Mouse (Mus musculus) hindbrain, embryonic 12.5 days (tissue): ENCODE data around the gene Micall2. TPM values are rescaled to one million over a fixed set of nuclear protein-coding genes. Genes with fewer than 3 reads are reported as not detected.

Experiments used
- ATAC-seq: fragments of 200-750 bp; cut with Nextera tagmentation; 2 replicates; pipeline ENCODE4 v1.8.0; 2017; ENCODE audit warnings: moderate TSS enrichment; ENCODE audit not compliant: low FRiP score
- H3K27ac ChIP-seq: fragments of 300-500 bp; sonication (generic); 2 replicates; pipeline ENCODE4 v1.5.1; 2016; ENCODE audit warnings: mild to moderate bottlenecking
- H3K27me3 ChIP-seq: fragments of 300-500 bp; sonication (generic); 2 replicates; pipeline ENCODE4 v1.6.1; 2016; ENCODE audit warnings: mild to moderate bottlenecking
- H3K36me3 ChIP-seq: fragments of 300-500 bp; sonication (generic); 2 replicates; pipeline ENCODE4 v1.6.1; 2016; ENCODE audit warnings: mild to moderate bottlenecking
- H3K4me1 ChIP-seq: fragments of 300-500 bp; sonication (generic); 2 replicates; pipeline ENCODE4 v1.6.1; 2016
- H3K4me2 ChIP-seq: fragments of 300-500 bp; sonication (generic); replicated peaks from 2 replicates; pipeline ENCODE4 v1.6.1; 2016; ENCODE audit warnings: mild to moderate bottlenecking
- H3K4me3 ChIP-seq: fragments of 300-500 bp; sonication (generic); 2 replicates; pipeline ENCODE4 v1.5.1; 2016; ENCODE audit warnings: mild to moderate bottlenecking
- H3K9ac ChIP-seq: fragments of 300-500 bp; sonication (generic); 2 replicates; pipeline ENCODE4 v1.6.1; 2016; ENCODE audit warnings: mild to moderate bottlenecking, moderate library complexity
- H3K9me3 ChIP-seq: fragments of 300-500 bp; sonication (generic); replicated peaks from 2 replicates; pipeline ENCODE4 v1.6.1; 2016; ENCODE audit warnings: mild to moderate bottlenecking
- WGBS: fragments of 180-500 bp; shearing (Covaris S2); methylation state at CpG from one replicate; pipeline ENCODE4 v1.1.7; 2016; 5-methylcytosine and 5-hydroxymethylcytosine counted together
- polyA plus RNA-seq: library from polyadenylated mRNA; unstranded; fragments of >200 nt; fragmentation: Nextera tagmentation; extraction: Ambion mirVana; gene quantifications from 2 replicates; pipeline ENCODE4 v1.2.1, GENCODE M21; 2016

Micall2 gene
- 8.2 and 8.6 TPM in 2 replicates for polyA plus RNA-seq

DNA sequence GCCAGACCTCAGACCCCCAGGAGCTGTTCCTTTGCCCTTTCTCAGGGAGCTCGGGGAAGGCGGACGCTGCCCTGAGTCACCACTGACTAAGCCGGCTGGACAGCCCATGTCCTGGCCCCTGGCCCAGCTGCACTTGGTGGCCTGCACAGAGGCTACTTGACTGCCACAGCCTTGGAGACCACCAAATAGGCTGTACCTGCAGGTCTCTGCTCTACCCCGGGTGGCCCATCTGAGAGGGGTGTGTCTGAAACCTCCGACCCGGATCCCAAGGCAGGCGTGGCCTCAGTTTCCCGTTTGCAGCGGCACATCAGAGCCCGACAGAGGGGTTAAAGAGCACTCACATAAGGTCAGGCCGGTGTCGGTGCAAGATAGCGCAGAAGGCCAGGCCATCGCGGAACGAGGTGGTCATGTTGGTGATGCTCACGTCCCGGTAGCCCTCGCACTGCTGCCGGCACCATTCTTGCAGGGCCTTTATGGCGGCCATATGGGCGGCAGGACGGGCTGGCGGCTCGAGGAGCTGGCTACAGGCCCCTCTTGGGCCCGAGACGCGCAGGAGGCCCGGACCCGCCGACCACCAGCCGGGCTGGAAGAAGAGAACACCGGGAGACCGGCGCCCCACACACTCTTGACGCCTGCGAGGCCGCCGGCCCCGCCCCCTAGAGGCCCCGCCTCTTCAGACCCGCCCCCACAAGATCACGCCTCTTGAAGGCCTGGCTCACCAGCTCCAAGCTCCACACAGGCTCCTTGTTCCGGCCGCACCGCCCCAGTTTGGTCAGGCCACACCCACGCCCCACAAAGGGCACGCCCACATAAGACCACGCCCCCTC lies at the start of gene Micall2:
Gene Micall2 (minus strand): TSS at position 660 of the 827 bp plus-strand sequence.
- peak within 1 kb of the TSS; percentile 62 for H3K9ac ChIP-seq
- WGBS = 7% methylated on average over 48 of the region's 50 CpGs
- H3K9me3 ChIP-seq = no peaks in the 10 kb centered on the region
- H3K4me3 ChIP-seq = peak within 1 kb of the TSS; percentile 50
- H3K27me3 ChIP-seq = peaks cover 20% of the 10 kb centered on the region
- ATAC-seq = peak; percentile 95
- no peaks in the 10 kb centered on the region for H3K36me3 ChIP-seq
- H3K27ac ChIP-seq = 0 out of 2 replicates have a peak within 1 kb of the TSS, but pooled peaks have one; percentile 36
- H3K4me1 ChIP-seq = peaks cover 32% of the 10 kb centered on the region
- H3K4me2 ChIP-seq = peak within 1 kb of the TSS; percentile 76

DNA sequence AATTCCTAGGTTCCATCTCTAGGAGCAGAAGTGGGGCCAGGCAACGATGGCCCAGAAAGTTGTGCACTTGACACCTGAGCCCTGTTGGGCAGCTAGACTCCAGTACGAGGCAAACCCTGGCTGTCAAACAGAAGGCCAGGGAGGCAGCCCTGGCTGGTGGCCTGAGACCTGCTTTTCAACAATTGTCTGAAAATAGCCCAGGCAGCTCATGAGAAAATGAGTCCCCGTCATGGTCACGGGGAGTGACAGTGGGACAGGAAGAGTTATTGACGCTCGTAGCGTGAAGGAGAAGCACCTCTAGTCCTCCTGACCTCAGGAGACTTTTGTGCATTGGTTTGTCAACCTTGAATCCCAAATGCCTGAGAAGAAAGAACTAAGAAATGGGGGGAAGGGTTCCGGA lies 45.3 kb upstream of the Micall2 start:
- 86% methylated on average over 8 of the region's 8 CpGs for WGBS
- Histone ChIP-seq H3K4me3 (no peak overlapping the region), H3K4me2 (no peak overlapping the region), H3K27me3 (no peaks in the 10 kb centered on the region), H3K27ac (no peak overlapping the region), H3K4me1 (no peaks in the 10 kb centered on the region), H3K36me3 (no peaks in the 10 kb centered on the region), H3K9me3 (no peaks in the 10 kb centered on the region), H3K9ac (no peak overlapping the region)
- ATAC-seq = no peak

DNA sequence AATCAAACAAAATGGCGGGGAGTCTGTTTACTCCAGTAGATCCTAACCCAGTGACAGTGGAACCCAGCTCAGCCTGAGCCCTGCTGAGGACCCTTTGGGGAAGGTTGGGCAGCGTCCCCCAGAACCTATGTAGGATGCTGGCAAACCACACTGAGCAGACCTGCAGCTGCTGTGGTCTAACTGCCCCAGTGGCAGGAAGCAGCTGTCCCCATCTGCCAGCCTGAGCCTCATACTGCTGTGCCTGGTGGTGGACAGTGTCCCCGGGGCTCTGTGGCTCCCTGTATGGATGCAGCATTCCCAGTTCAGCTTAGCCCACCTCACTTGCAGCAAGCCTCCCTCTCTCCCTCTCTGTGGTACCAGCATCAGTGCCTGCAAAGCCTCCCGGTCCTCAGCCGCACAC lies 40.8 kb upstream of the Micall2 start:
- no peaks in the 10 kb centered on the region for H3K9me3 ChIP-seq
- H3K4me1 ChIP-seq = peaks cover 10% of the 10 kb centered on the region
- H3K4me3 ChIP-seq = no peak overlapping the region
- no peaks in the 10 kb centered on the region for H3K27me3 ChIP-seq
- H3K36me3 ChIP-seq = peaks cover 20% of the 10 kb centered on the region
- H3K27ac ChIP-seq = no peak overlapping the region
- WGBS = 83% methylated on average over 5 of the region's 5 CpGs
- ATAC-seq = no peak
- H3K4me2 ChIP-seq = no peak overlapping the region
- H3K9ac ChIP-seq = no peak overlapping the region

DNA sequence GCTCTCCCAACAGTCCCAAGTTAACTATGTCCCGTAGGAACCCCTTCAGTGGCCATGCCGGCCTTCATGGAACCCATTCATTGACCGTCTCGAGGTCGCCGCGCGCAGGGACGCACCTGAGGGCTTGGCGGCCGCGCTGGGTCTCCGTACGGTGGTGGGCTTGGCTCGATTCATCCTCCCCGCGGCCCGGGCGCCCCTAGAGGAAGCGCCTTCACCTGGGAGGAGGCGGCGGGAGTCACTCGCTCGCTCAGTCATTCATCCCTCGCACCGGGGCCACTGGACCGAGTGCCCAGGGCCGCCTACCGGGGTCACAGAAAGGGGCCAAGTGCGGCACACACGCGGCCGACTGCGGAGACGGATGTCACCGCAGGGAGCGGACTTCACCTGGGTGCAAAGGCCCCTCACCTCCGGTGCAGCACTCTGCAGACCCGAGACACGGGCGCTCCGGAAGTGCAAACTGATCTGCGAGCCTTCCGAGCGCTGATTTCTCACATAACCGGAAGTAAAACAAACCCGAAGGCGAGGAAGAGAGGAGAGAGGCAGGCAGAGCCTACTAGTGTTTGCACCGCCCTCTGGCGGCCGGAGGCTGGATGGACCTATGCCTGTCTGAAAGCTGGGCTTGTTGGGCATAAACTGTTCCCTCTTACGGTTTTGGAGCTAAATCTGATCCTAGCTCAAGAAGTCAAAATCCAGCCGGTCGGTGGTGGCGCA lies 39.2 kb upstream of the Micall2 start, which contains the start of gene Ints1:
Gene Ints1 (minus strand): TSS at position 459 of the 711 bp plus-strand sequence.
- Histone ChIP-seq H3K4me1 (peaks cover 10% of the 10 kb centered on the region), H3K9me3 (no peaks in the 10 kb centered on the region), H3K27ac (peak within 1 kb of the TSS; percentile 70; the same call in 1 of the 2 replicates), H3K4me3 (peak within 1 kb of the TSS; percentile 97), H3K36me3 (peaks cover 36% of the 10 kb centered on the region), H3K9ac (peak within 1 kb of the TSS; percentile 90), H3K27me3 (no peaks in the 10 kb centered on the region), H3K4me2 (peak within 1 kb of the TSS; percentile 97)
- peak; percentile 83 for ATAC-seq
- under 1% methylated on average over 55 of the region's 55 CpGs for WGBS

DNA sequence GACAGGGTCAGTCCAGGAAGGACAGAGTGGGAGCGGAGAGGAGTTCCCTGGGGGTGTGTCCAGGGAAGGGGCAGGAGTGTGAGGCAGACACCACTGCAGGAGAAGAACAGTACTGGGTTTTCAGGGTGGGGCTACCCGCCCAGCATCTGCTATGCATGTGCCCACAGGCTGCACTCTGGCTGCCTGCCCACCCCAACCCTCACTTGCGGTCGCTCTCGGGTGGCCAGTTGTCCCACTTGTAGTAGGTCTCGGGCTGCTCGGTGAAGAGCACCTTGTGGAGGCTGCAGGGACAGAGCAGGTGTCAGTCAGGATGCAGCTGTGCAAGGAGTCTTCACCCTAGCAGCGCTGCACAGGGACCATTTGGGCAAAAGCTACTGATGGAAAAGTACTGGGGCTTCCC lies 32.1 kb upstream of the Micall2 start:
- no peak overlapping the region for H3K4me2 ChIP-seq
- H3K9me3 ChIP-seq = no peaks in the 10 kb centered on the region
- H3K4me1 ChIP-seq = no peaks in the 10 kb centered on the region
- peaks cover 97% of the 10 kb centered on the region for H3K36me3 ChIP-seq
- H3K9ac ChIP-seq = no peak overlapping the region
- no peak for ATAC-seq
- no peak overlapping the region for H3K4me3 ChIP-seq
- H3K27ac ChIP-seq = no peak overlapping the region
- 95% methylated on average over 8 of the region's 8 CpGs for WGBS
- H3K27me3 ChIP-seq = no peaks in the 10 kb centered on the region

DNA sequence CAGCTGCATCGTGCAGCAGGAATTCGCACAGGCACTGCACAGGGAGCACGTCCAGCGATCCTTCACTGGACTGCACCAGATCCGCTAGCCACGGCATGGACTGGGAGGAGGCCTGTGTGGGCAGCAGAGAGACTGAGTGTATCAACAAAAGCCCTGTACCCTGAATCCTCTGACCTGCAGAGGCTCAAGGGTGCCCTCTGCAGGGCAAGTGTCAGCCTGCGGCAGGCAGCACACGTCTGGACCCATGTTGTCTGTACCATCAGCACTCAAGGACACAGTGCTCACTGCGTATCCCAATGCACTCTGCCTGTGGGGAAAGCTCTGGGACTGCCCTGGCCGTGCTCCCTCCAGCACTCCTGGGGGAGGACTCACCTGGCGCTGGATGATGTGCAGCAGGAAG lies 28.2 kb upstream of the Micall2 start:
- H3K4me2 ChIP-seq = no peak overlapping the region
- 74% methylated on average over 11 of the region's 11 CpGs for whole genome bisulfite sequencing
- ATAC-seq = no peak

DNA sequence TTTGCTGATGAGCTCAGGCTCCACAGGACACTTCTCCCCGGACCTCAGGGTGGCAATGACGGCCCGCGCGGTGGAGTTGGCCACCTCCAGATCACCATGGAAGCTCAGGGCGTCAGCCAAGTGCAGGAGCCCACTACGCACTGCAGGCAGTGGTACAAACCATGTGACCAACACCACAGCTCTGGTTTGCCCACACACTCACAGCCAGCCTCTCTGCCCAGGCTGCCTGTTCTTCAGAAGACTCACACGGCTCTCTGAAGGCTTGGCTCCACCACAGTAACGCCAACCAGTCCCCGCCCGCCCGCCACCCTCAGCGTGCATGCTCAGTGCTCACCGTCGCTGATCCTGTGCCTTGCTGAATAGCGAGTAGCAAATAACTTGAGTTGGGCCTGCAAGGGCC lies 22.0 kb upstream of the Micall2 start:
- H3K27ac ChIP-seq = no peak overlapping the region
- no peak overlapping the region for H3K4me3 ChIP-seq
- no peak for ATAC-seq
- peaks cover 98% of the 10 kb centered on the region for H3K36me3 ChIP-seq
- H3K4me2 ChIP-seq = no peak overlapping the region
- no peak overlapping the region for H3K9ac ChIP-seq
- no peaks in the 10 kb centered on the region for H3K9me3 ChIP-seq
- no peaks in the 10 kb centered on the region for H3K4me1 ChIP-seq
- no peaks in the 10 kb centered on the region for H3K27me3 ChIP-seq
- WGBS = 92% methylated on average over 16 of the region's 16 CpGs

More for the DNA sequence above, 28.2 kb upstream of the Micall2 start:
- no peaks in the 10 kb centered on the region for H3K9me3 ChIP-seq
- no peak overlapping the region for H3K4me3 ChIP-seq
- peaks cover 99% of the 10 kb centered on the region for H3K36me3 ChIP-seq
- H3K9ac ChIP-seq = no peak overlapping the region
- no peaks in the 10 kb centered on the region for H3K4me1 ChIP-seq
- H3K27me3 ChIP-seq = no peaks in the 10 kb centered on the region
- H3K27ac ChIP-seq = no peak overlapping the region

DNA sequence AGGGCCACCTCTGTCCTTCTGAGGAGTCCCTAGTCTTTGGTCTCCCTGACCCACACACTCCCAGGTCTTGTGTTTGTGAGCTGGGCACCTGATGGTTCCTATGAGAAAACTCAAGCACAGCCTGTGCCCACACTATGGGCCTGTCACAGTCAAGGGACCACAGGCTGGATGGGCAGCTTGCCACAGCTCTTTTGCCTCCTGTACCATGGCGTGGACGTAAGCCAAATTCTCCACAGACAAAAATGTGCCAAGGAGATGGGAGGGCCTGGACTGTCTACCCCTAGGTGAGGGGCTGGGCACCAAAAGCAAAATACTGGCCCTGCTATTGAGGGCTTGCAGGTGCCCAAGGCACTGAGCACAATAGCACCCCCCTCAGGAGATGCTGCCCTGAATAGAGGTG lies 20.4 kb upstream of the Micall2 start:
- Histone ChIP-seq H3K4me3 (no peak overlapping the region), H3K4me1 (no peaks in the 10 kb centered on the region), H3K4me2 (no peak overlapping the region), H3K9me3 (no peaks in the 10 kb centered on the region), H3K27ac (no peak overlapping the region), H3K36me3 (peaks cover 98% of the 10 kb centered on the region), H3K9ac (0 out of 2 replicates have a peak overlapping the region, but pooled peaks have one; percentile 29), H3K27me3 (no peaks in the 10 kb centered on the region)
- 96% methylated on average over 2 of the region's 2 CpGs for WGBS
- ATAC-seq = no peak

DNA sequence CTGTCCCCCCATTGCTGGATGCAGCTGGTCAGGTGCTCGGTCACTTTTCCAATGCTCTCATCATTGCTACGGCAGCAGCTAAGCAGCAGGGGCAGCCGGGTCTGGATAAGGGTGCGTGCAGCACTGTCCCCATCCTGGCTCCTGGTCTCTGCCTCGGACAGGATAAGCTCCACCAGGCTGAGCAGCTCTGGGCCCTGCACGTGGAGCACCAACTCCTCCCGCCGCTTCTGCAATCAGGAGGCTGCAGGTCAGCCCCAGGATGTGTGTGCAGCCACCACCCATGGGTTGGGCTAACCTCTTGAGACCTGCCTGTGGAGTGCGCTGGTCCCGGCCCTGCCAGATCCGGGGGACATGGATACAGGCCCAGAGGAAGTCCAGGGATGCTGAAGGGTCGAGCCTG lies 20.0 kb upstream of the Micall2 start:
- Histone ChIP-seq H3K27me3 (no peaks in the 10 kb centered on the region), H3K4me2 (no peak overlapping the region), H3K36me3 (peaks cover 98% of the 10 kb centered on the region), H3K9me3 (no peaks in the 10 kb centered on the region), H3K4me3 (no peak overlapping the region), H3K9ac (no peak overlapping the region), H3K27ac (no peak overlapping the region), H3K4me1 (no peaks in the 10 kb centered on the region)
- 92% methylated on average over 12 of the region's 12 CpGs for WGBS
- no peak for ATAC-seq

DNA sequence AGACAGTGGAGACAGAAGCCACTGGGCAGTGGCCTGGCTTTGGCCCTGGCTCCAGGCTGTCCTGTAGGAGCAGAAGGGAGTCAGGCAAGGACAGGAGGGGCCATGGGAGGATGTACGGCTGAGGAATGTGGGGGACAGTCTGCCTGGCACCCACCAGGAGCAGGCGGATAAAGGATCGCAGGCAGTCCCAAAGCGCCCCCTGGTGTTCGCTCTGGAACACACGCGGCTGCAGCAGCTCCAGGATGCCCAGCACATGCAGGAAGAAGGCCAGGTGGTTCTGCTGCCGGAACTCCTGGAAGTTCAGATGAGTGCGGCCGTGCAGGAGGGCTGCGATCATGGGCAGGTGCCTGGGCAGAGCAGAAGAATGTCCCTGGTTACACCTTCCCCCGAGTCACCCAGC lies 18.6 kb upstream of the Micall2 start:
- H3K36me3 ChIP-seq = peaks cover 94% of the 10 kb centered on the region
- no peaks in the 10 kb centered on the region for H3K27me3 ChIP-seq
- H3K9me3 ChIP-seq = no peaks in the 10 kb centered on the region
- H3K4me3 ChIP-seq = no peak overlapping the region
- no peak overlapping the region for H3K9ac ChIP-seq
- 38% methylated on average over 12 of the region's 12 CpGs for WGBS
- H3K4me1 ChIP-seq = no peaks in the 10 kb centered on the region
- H3K4me2 ChIP-seq = no peak overlapping the region
- no peak for ATAC-seq
- no peak overlapping the region for H3K27ac ChIP-seq

DNA sequence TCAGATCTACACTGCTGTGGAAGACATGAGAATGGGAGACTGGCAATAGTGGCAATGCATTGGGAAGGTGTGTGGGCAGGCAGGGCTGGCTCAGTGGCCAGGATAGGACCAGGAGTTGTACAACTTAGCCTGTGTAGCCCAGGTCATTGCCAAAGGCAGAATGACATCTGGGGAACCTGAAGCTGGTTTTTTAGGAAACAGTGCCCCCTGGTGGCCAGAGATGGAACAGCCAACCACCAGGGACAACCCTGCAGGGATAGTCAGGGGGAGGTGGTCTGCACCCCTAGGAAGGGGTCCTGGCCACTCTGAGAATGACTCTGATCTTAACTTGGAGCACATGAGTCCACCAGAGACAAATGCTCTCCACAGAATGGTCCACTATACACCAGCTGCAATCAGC lies 14.4 kb upstream of the Micall2 start:
- ATAC-seq = peak; percentile 26; the same call in 1 of the 2 replicates
- Histone ChIP-seq H3K4me1 (no peaks in the 10 kb centered on the region), H3K27ac (no peak overlapping the region), H3K36me3 (peaks cover 53% of the 10 kb centered on the region), H3K4me3 (no peak overlapping the region), H3K27me3 (peaks cover 9% of the 10 kb centered on the region; the same call in 1 of the 2 replicates), H3K4me2 (no peak overlapping the region), H3K9ac (no peak overlapping the region), H3K9me3 (no peaks in the 10 kb centered on the region)

DNA sequence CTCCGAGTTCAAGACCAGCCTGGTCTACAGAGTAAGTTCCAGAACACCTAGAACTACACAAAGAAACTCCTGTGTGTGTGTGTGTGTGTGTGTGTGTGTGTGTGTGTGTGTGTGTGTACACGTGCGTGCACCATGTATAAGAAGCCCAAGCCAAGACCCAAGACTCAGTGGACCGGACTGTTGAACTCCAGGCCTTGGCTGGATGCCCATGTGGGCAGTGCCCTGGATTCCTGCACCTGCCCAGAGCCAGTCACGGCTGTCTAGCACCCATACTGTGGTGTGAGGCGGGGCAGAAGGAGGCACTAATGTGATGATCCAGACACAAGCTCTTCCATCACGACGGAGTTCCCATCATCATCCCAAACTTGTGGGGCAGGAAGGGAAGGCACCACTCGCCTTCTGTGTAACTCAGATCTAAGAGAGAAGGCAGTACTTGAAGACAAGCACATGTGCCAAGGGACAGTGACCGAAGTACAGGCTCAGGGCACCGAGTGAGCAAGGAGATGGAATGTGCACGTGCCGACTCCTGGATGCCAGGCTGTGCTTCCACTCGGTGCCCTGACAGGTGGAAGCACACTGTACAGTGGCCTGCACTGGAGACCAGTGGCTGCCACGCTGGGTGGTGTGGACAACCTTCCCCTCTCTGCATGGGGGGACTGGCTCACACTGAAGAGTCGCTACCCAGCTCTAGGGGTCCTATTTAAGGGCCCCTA lies 13.4 kb upstream of the Micall2 start:
- H3K4me1 ChIP-seq = no peaks in the 10 kb centered on the region
- peaks cover 14% of the 10 kb centered on the region for H3K27me3 ChIP-seq
- H3K9ac ChIP-seq = no peak overlapping the region
- no peaks in the 10 kb centered on the region for H3K9me3 ChIP-seq
- WGBS = 84% methylated on average over 16 of the region's 16 CpGs
- ATAC-seq = no peak
- H3K4me2 ChIP-seq = no peak overlapping the region
- no peak overlapping the region for H3K4me3 ChIP-seq
- peaks cover 43% of the 10 kb centered on the region for H3K36me3 ChIP-seq
- H3K27ac ChIP-seq = no peak overlapping the region
